Mouse (Mus musculus) liver, embryonic 16.5 days (tissue): ENCODE data around the gene Dag1. TPM values are rescaled to one million over a fixed set of nuclear protein-coding genes. Genes with fewer than 3 reads are reported as not detected.
A peak's percentile ranks its signal among the peaks of the same experiment; 100 is the strongest.

ENCODE experiments used
- ATAC-seq: fragments of 200-750 bp; cut with Nextera tagmentation; 2 replicates; pipeline ENCODE4 v1.8.0; 2017; ENCODE audit warnings: low read depth, mild to moderate bottlenecking, moderate number of reproducible peaks, moderate library complexity
- H3K27ac ChIP-seq: fragments of 300-500 bp; sonication (generic); 2 replicates; pipeline ENCODE4 v1.5.1; 2014; ENCODE audit warnings: mild to moderate bottlenecking, low read length
- H3K27me3 ChIP-seq: fragments of 300-500 bp; sonication (generic); 2 replicates; pipeline ENCODE4 v1.6.1; 2014; ENCODE audit warnings: low read depth, low read length, mixed read lengths; ENCODE audit not compliant: control insufficient read depth, insufficient read depth
- H3K36me3 ChIP-seq: fragments of 300-500 bp; sonication (generic); 2 replicates; pipeline ENCODE4 v1.6.1; 2014; ENCODE audit warnings: mild to moderate bottlenecking; ENCODE audit not compliant: control insufficient read depth, insufficient read depth
- H3K4me1 ChIP-seq: fragments of 300-500 bp; sonication (generic); 2 replicates; pipeline ENCODE4 v1.6.1; 2014; ENCODE audit warnings: low read depth, low read length, mixed read lengths; ENCODE audit not compliant: control insufficient read depth
- H3K4me2 ChIP-seq: fragments of 300-500 bp; sonication (generic); 2 replicates; pipeline ENCODE4 v1.6.1; 2014; ENCODE audit warnings: low read depth, low read length, mixed read lengths
- H3K4me3 ChIP-seq: fragments of 300-500 bp; sonication (generic); 2 replicates; pipeline ENCODE4 v1.5.1; 2014; ENCODE audit warnings: low read depth, mild to moderate bottlenecking, low read length
- H3K9ac ChIP-seq: fragments of 300-500 bp; sonication (generic); 2 replicates; pipeline ENCODE4 v1.6.1; 2014; ENCODE audit warnings: low read depth, low read length
- H3K9me3 ChIP-seq: fragments of 300-500 bp; sonication (generic); replicated peaks from 2 replicates; pipeline ENCODE4 v1.6.1; 2016; ENCODE audit warnings: low read length; ENCODE audit not compliant: control insufficient read depth
- WGBS: fragments of 180-500 bp; shearing (Covaris S2); extraction: QIAGEN DNeasy Blood & Tissue Kit; methylation state at CpG from one replicate; pipeline ENCODE4 v1.1.7; 2014; ENCODE audit not compliant: insufficient replicate concordance; 5-methylcytosine and 5-hydroxymethylcytosine counted together
- polyA plus RNA-seq: library from polyadenylated mRNA; unstranded; fragments of >200 nt; fragmentation: Nextera tagmentation; extraction: Ambion mirVana; gene quantifications from 2 replicates; pipeline ENCODE4 v1.2.1, GENCODE M21; 2015

Gene Dag1
- polyA plus RNA-seq, 1 experiment from 2014 or later: 20.4 TPM

DNA sequence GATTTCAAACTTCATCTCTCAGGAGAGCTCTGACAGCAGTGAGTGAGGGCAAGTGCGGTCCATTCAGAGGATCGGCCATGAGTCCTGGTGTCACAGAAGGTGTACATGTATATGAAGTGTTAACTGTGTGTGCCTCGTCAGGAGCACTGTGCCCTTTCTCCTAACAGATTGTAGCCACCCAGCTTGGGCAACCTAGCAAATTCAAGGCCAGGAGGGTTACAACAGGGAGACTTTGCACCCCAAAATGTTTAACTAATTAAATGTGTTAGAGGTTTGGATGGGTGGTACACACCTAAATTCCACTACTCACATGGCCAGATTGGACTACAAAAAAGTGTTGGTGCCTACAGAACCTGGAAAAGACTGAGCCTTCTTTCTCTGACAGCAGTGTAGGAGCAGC lies 42.2 kb downstream of the Dag1 start:
- ATAC-seq: peak; percentile 35; the same call in 1 of the 2 replicates
- WGBS: 73% methylated on average over 3 of the region's 3 CpGs
- no peak overlapping the region for H3K9ac ChIP-seq
- H3K4me3 ChIP-seq: no peak overlapping the region
- H3K36me3 ChIP-seq: no peaks in the 10 kb centered on the region
- H3K4me2 ChIP-seq: no peak overlapping the region
- no peaks in the 10 kb centered on the region for H3K9me3 ChIP-seq
- peaks cover 4% of the 10 kb centered on the region for H3K4me1 ChIP-seq
- H3K27me3 ChIP-seq: no peaks in the 10 kb centered on the region
- H3K27ac ChIP-seq: no peak overlapping the region

DNA sequence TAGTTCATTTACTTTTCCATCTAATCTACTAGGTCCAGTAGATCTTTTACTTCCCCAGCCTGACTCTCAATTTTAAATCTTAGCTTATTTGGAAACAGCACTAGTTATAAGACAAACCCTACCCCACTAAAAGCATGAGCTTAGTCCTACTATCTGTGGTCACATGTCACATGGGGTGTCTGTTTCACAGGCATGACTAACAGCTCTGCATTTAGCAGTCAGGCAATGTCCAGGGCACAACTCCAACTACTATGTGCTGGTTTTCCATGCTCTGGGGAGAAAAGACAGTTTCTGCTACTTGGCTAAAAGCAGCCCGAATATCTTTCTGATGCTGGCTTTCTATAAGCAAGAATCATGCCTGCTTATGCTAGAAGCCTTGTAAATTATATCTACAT lies 43.4 kb downstream of the Dag1 start:
- no peak overlapping the region for H3K4me2 ChIP-seq
- no peak overlapping the region for H3K9ac ChIP-seq
- no peaks in the 10 kb centered on the region for H3K27me3 ChIP-seq
- no peak overlapping the region for H3K4me3 ChIP-seq
- ATAC-seq: no peak
- WGBS: 67% methylated on average over 1 of the region's 1 CpGs
- no peaks in the 10 kb centered on the region for H3K36me3 ChIP-seq
- H3K27ac ChIP-seq: no peak overlapping the region
- H3K4me1 ChIP-seq: peaks cover 4% of the 10 kb centered on the region
- no peaks in the 10 kb centered on the region for H3K9me3 ChIP-seq

DNA sequence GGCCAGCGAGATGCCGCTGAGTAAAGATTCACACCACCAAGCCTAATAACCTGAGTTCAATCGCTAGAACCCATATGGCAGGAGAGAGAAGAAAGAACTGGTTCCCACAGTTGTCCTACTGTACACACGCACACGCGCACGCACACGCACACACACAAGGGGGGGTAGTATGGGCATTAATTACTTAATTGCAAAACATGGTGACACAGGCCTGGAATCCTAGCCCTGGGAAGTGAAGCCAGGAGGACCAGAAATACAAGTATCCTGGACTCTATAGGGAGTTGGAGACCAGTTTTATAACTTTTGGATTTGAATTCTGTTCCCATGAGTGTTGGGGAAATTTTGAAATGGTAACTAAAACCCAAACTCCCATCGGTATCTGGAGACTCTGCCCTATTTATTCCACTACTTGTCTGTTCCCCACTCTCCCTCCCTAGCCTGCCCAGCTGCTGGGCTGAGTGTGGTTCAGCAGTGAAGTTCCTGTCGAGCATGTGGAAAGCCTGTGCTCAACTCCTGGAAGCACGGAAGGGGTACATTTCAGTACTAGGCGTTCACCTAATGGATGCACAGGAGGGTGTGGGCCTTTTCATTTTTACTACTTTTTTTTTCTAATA lies 43.9 kb downstream of the Dag1 start:
- H3K27ac ChIP-seq: no peak overlapping the region
- 77% methylated on average over 12 of the region's 12 CpGs for WGBS
- H3K4me1 ChIP-seq: peaks cover 4% of the 10 kb centered on the region
- no peak overlapping the region for H3K9ac ChIP-seq
- no peaks in the 10 kb centered on the region for H3K36me3 ChIP-seq
- ATAC-seq: no peak
- H3K9me3 ChIP-seq: no peaks in the 10 kb centered on the region
- H3K4me3 ChIP-seq: no peak overlapping the region
- H3K4me2 ChIP-seq: no peak overlapping the region
- H3K27me3 ChIP-seq: no peaks in the 10 kb centered on the region

GRCm38 (mm10) chr9:108217936-108218543 lies 45.7 kb downstream of the Dag1 start:
- Histone ChIP-seq H3K4me3 (no peak overlapping the region), H3K27ac (no peak overlapping the region), H3K27me3 (no peaks in the 10 kb centered on the region), H3K4me2 (no peak overlapping the region), H3K36me3 (no peaks in the 10 kb centered on the region), H3K9ac (no peak overlapping the region), H3K9me3 (no peaks in the 10 kb centered on the region), H3K4me1 (peaks cover 4% of the 10 kb centered on the region)
- no peak for ATAC-seq
- 71% methylated on average over 11 of the region's 11 CpGs for WGBS

DNA sequence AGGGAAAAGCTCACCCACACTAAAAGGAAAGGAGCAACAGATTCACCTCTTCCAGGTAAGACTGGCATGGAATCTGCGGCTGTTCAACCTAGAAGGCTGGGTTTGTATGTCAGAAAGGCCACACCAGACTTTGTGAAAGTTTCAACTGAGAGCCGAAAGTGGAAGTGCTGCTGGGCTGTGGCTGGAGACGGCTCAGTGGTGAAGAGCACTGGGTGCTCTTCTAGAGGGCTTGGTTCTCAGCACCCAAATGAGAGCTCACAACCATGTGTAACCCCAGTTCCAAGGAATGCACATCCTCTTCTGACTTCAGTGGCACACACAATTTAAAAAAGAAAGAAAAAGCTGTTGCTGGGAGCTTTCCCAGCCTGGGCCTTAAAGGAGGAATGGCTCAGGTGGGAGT lies 46.4 kb downstream of the Dag1 start:
- Histone ChIP-seq H3K27ac (no peak overlapping the region), H3K36me3 (no peaks in the 10 kb centered on the region), H3K9me3 (no peaks in the 10 kb centered on the region), H3K4me1 (peaks cover 4% of the 10 kb centered on the region), H3K9ac (no peak overlapping the region), H3K4me3 (no peak overlapping the region), H3K27me3 (no peaks in the 10 kb centered on the region), H3K4me2 (no peak overlapping the region)
- no peak for ATAC-seq
- WGBS: 76% methylated on average over 3 of the region's 3 CpGs

GRCm38 (mm10) chr9:108213105-108213504 lies 50.7 kb downstream of the Dag1 start:
- no peak overlapping the region for H3K4me2 ChIP-seq

GRCm38 (mm10) chr9:108212426-108212825 lies 51.3 kb downstream of the Dag1 start:
- 60% methylated on average over 2 of the region's 2 CpGs for WGBS
- no peak for ATAC-seq
- Histone ChIP-seq H3K27me3 (no peaks in the 10 kb centered on the region), H3K4me1 (no peaks in the 10 kb centered on the region), H3K4me2 (no peak overlapping the region), H3K4me3 (no peak overlapping the region), H3K36me3 (peaks cover 9% of the 10 kb centered on the region; the same call in 1 of the 2 replicates), H3K27ac (no peak overlapping the region), H3K9me3 (no peaks in the 10 kb centered on the region), H3K9ac (no peak overlapping the region)

More at GRCm38 (mm10) chr9:108213105-108213504, 50.7 kb downstream of the Dag1 start:
- 58% methylated on average over 7 of the region's 7 CpGs for WGBS
- H3K9me3 ChIP-seq: no peaks in the 10 kb centered on the region
- no peak overlapping the region for H3K4me3 ChIP-seq
- no peak for ATAC-seq
- H3K4me1 ChIP-seq: no peaks in the 10 kb centered on the region
- no peak overlapping the region for H3K27ac ChIP-seq
- peaks cover 8% of the 10 kb centered on the region; the same call in 1 of the 2 replicates for H3K36me3 ChIP-seq
- H3K9ac ChIP-seq: no peak overlapping the region
- H3K27me3 ChIP-seq: no peaks in the 10 kb centered on the region

GRCm38 (mm10) chr9:108205571-108205901 lies 58.2 kb downstream of the Dag1 start:
- H3K9me3 ChIP-seq: no peaks in the 10 kb centered on the region
- no peaks in the 10 kb centered on the region for H3K27me3 ChIP-seq
- H3K4me1 ChIP-seq: peaks cover 5% of the 10 kb centered on the region
- no peak for ATAC-seq
- no peak overlapping the region for H3K4me3 ChIP-seq
- H3K36me3 ChIP-seq: peaks cover 9% of the 10 kb centered on the region; the same call in 1 of the 2 replicates
- H3K9ac ChIP-seq: no peak overlapping the region
- H3K4me2 ChIP-seq: no peak overlapping the region
- WGBS: 60% methylated on average over 3 of the region's 3 CpGs
- no peak overlapping the region for H3K27ac ChIP-seq

- no peak overlapping the region for H3K4me2 ChIP-seq
- H3K4me3 ChIP-seq: no peak overlapping the region
- no peak for ATAC-seq
- 75% methylated on average over 8 of the region's 8 CpGs for WGBS
- no peaks in the 10 kb centered on the region for H3K27me3 ChIP-seq
- no peak overlapping the region for H3K27ac ChIP-seq
- H3K9me3 ChIP-seq: no peaks in the 10 kb centered on the region
- peaks cover 8% of the 10 kb centered on the region for H3K4me1 ChIP-seq
- peaks cover 9% of the 10 kb centered on the region; the same call in 1 of the 2 replicates for H3K36me3 ChIP-seq
- H3K9ac ChIP-seq: no peak overlapping the region
Measured at GRCm38 (mm10) chr9:108204884-108205570, 58.7 kb downstream of the Dag1 start.
